Mouse (Mus musculus) myocyte (in vitro differentiated cells): ENCODE data around the gene Qtrt1.

ENCODE experiments used
- CEBPB ChIP-seq: IDR thresholded peaks from 2 replicates; pipeline ENCODE4 v1.6.1; 2011; ENCODE audit warnings: mild to moderate bottlenecking, moderate library complexity; ENCODE audit not compliant: poor library complexity, insufficient read depth, severe bottlenecking
- E2F4 ChIP-seq: IDR thresholded peaks from one replicate; pipeline ENCODE4 v1.6.1; 2011; ENCODE audit warnings: mild to moderate bottlenecking, control low read depth, moderate library complexity; ENCODE audit not compliant: insufficient read depth
- MAX ChIP-seq: IDR thresholded peaks from one replicate; pipeline ENCODE4 v1.6.1; 2011; ENCODE audit warnings: low read depth, mild to moderate bottlenecking, control low read depth
- MYOD1 ChIP-seq, 3 experiments: IDR thresholded peaks; one replicate each; pipeline ENCODE4 v1.6.1; 2011; ENCODE audit warnings: control low read depth in 2 of 3, low read depth in 2 of 3, mild to moderate bottlenecking in 2 of 3, moderate library complexity in 1 of 3; ENCODE audit not compliant: insufficient read length in 2 of 3, control insufficient read depth in 1 of 3
- MYOG ChIP-seq, 3 experiments: IDR thresholded peaks; one replicate each; pipeline ENCODE4 v1.6.1; 2011; ENCODE audit warnings: control low read depth in 2 of 3, low read depth in 2 of 3, mild to moderate bottlenecking in 2 of 3; ENCODE audit not compliant: insufficient read length in 2 of 3, control insufficient read depth in 1 of 3, insufficient read depth in 1 of 3
- POLR2A ChIP-seq: IDR thresholded peaks from one replicate; pipeline ENCODE4 v1.6.1; 2011; ENCODE audit warnings: low read depth, mild to moderate bottlenecking, control low read depth, moderate library complexity; ENCODE audit not compliant: insufficient read length
- POLR2AphosphoS2 ChIP-seq: IDR thresholded peaks from one replicate; pipeline ENCODE4 v1.6.1; 2011; ENCODE audit warnings: low read depth, control low read depth; ENCODE audit not compliant: insufficient read length
- REST ChIP-seq: IDR thresholded peaks from one replicate; pipeline ENCODE4 v1.6.1; 2011; ENCODE audit warnings: mild to moderate bottlenecking, control low read depth, moderate library complexity; ENCODE audit not compliant: insufficient read depth, insufficient read length
- SRF ChIP-seq: IDR thresholded peaks from one replicate; pipeline ENCODE4 v1.6.1; 2011; ENCODE audit warnings: low read depth; ENCODE audit not compliant: control insufficient read depth, insufficient read length
- TCF12 ChIP-seq: IDR thresholded peaks from one replicate; pipeline ENCODE4 v1.6.1; 2011; ENCODE audit warnings: mild to moderate bottlenecking, control low read depth; ENCODE audit not compliant: poor library complexity, insufficient read depth, severe bottlenecking
- USF1 ChIP-seq: IDR thresholded peaks from one replicate; pipeline ENCODE4 v1.6.1; 2011; ENCODE audit warnings: low read depth, mild to moderate bottlenecking, control low read depth, moderate library complexity

DNA sequence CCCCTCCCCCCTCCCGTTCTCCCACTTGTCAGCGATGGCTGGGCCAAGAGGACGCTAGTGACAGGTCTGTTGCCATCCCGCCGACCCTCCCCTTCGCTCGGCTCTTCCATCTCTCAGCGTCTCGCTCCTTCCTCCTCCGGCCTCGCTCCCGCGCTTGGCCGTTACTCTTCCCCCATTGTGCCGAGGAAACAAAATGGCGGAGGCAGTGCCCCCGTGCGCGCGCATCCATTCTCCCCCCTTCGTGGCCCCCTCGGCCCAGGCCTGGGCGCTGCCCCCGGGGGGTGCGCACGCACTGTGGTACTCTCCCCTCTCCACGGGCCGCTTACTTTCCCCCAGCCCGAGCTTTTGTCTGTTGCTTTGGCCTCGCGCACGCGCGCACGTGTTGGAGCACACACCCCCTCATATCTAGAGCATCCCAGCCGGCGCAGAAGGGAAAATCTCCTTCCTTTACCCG, 43.5 kb upstream of the Qtrt1 start:
- TF ChIP-seq USF1 (no peak), POLR2A (peak; percentile 15), TCF12 (no peak), E2F4 (no peak), MAX (peak; percentile 74), POLR2AphosphoS2 (no peak), REST (no peak), SRF (no peak), CEBPB (no peak), MYOG (IDR thresholded peaks at IDR 0.05; ENCODE audit: control insufficient read depth in 1 of 3, insufficient read depth in 1 of 3, insufficient read length in 2 of 3, low read depth in 2 of 3) (no peak), MYOD1 (IDR thresholded peaks at IDR 0.05; ENCODE audit: control insufficient read depth in 1 of 3, insufficient read length in 2 of 3, low read depth in 2 of 3) (no peak)
